Mouse (Mus musculus) heart, adult 18-20 months (tissue): ENCODE measurements at regions not wholly inside any gene's neighbourhood (a gene's known extent, or its start where the extent isn't known, plus 50 kb on each side); places are given as distances from the start of the nearest gene placed in this dataset.

ENCODE experiments used
- DNase-seq, 2 experiments: peaks; one replicate each; pipeline ENCODE4 v3.0.0; 2021 to 2022; ENCODE audit warnings: mixed read lengths in 1 of 2

DNA sequence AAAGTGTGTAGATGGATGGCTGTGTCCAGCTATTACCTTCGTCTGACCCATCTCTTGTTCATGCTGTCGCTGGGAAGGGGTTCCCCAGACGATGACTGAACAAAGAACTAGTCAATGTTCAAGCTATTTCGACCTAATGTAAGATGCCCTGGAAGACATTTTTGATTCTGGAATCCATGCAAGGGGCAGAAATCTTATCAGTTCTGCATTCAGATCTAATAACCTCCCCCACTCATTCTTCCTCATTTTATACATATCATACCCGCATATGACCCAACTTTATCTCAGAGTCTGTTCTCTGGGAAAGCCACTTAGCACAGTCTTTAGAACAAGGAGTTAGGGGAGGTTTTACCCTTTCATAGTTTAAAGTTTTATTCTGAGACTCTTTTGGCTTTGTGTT is 52.2 kb upstream of the 2310009B15Rik start:
- DNase-seq, result no peak

DNA sequence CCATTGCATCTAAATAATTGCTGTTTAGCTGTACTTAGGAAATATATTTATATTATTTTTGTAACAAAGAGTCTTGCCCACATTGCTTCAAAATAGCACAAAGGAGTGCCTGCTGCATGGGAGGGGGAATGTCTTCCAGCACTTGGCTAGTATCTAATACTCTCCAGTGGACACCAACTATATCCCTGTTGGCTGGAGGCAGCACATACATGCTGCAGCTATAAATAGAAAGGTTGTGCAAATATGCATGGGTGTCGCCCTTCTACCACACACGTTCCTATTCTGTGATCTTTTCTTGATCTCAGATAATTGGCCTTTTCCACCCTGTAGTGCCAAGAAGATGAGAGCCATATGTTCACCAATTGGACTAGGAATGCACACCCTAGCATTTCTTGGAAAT is 53.0 kb upstream of the 2310009B15Rik start:
- no peak for DNase-seq

DNA sequence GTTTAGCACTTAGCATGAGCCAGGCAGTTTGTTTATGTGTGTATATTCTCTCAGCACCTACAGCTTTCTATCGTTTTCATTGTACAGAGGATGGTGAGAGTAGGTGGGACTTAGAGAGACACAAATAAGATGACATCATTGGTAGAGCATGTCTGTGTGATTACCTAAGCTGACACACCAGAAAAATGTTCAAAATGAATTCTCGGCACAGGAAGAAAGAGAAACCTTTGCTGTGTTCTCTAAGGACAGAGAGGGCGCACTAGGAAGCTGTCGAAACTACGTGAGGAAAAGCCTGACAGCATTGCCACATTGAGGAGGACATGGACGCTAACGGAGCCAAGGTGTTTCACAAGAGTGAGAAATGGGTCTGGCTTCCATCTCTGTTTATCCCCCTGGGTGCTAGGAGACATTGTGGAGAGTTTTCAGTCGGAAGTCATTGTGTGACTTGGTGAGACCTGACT is 51.0 kb upstream of the Dennd1b start:
- DNase-seq, result peak; percentile 80 to 85

DNA sequence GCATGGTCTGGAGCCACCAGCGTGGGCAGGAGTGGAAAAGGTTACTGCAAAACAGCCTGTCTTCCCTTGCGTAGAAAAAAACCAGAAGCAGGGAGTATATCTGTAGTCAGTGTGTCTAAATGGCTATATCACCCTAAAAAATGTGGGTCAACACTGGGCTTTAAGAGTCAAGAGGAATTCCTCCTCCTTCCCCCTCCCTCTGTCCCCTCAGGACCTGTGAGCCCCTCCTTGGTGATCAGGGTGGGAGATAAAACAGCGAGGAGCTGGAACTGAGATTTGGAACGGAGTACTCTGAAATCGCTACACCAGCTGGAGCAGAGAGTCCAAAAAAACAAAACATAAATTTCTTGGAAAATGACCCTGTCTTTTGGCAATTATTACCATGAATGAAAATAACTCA is 50.3 kb upstream of the Dennd1b start:
- peak; percentile 53 to 66 for DNase-seq

DNA sequence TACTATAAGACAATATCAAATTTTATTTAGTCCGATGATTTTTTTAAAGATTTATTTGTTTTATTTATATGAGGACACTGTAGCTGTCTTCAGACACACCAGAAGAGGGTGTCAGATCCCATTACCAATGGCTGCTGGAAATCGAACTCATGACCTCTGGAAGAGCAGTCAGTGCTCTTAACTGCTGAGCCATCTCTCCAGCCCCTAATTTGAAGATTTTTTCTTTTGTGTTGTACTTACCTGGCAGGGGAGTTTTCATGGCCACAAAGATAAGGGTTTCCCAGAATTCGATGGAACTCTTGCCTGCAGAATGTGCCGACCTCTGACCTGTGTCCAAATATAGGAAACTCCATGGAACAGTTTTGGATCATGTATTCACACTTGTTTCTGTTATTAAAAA is 49.8 kb upstream of the Dennd1b start:
- DNase-seq, result no peak
